Mouse (Mus musculus) forebrain, embryonic 14.5 days (tissue): Measurements from ENCODE around the gene Parp14. TPM values are rescaled to one million over a fixed set of nuclear protein-coding genes. Genes with fewer than 3 reads are reported as not detected.

Experiments used
- ATAC-seq: fragments of 200-750 bp; cut with Nextera tagmentation; 2 replicates; pipeline ENCODE4 v1.8.0; 2017; ENCODE audit warnings: mild to moderate bottlenecking, moderate library complexity
- DNase-seq: peaks from one replicate; pipeline ENCODE4 v3.0.0-alpha.2; 2015; ENCODE audit warnings: low spot score
- H3K27ac ChIP-seq: fragments of 300-500 bp; sonication (generic); 2 replicates; pipeline ENCODE4 v1.5.1; 2014; ENCODE audit warnings: low read depth, mild to moderate bottlenecking, control low read depth, low read length, moderate library complexity
- H3K27me3 ChIP-seq: fragments of 300-500 bp; sonication (generic); replicated peaks from 2 replicates; pipeline ENCODE4 v1.6.1; 2014; ENCODE audit warnings: low read length, control low read depth, mixed read lengths; ENCODE audit not compliant: control insufficient read depth, insufficient read depth
- H3K36me3 ChIP-seq: fragments of 300-500 bp; sonication (generic); 2 replicates; pipeline ENCODE4 v1.6.1; 2014; ENCODE audit warnings: low read length, control low read depth; ENCODE audit not compliant: control insufficient read depth, insufficient read depth
- H3K4me1 ChIP-seq: fragments of 300-500 bp; sonication (generic); 2 replicates; pipeline ENCODE4 v1.6.1; 2014; ENCODE audit warnings: antibody characterized with exemption, low read length, control low read depth; ENCODE audit not compliant: control insufficient read depth, insufficient read depth
- H3K4me2 ChIP-seq: fragments of 300-500 bp; sonication (generic); 2 replicates; pipeline ENCODE4 v1.6.1; 2014; ENCODE audit warnings: mild to moderate bottlenecking, control low read depth, low read length
- H3K4me3 ChIP-seq: fragments of 300-500 bp; sonication (generic); 2 replicates; pipeline ENCODE4 v1.5.1; 2014; ENCODE audit warnings: low read depth, low read length, control low read depth
- H3K9ac ChIP-seq: fragments of 300-500 bp; sonication (generic); 2 replicates; pipeline ENCODE4 v1.6.1; 2014; ENCODE audit warnings: mild to moderate bottlenecking, low read length, control low read depth, moderate library complexity
- H3K9me3 ChIP-seq: fragments of 300-500 bp; sonication (generic); replicated peaks from 2 replicates; pipeline ENCODE4 v1.6.1; 2016; ENCODE audit warnings: low read length, control low read depth, mixed read lengths; ENCODE audit not compliant: control insufficient read depth
- WGBS: fragments of 180-500 bp; shearing (Covaris S2); extraction: QIAGEN DNeasy Blood & Tissue Kit; methylation state at CpG from one replicate; pipeline ENCODE4 v1.1.7; 2014; 5-methylcytosine and 5-hydroxymethylcytosine counted together
- polyA plus RNA-seq: library from polyadenylated mRNA; unstranded; fragments of >200 nt; fragmentation: Nextera tagmentation; extraction: Ambion mirVana; gene quantifications from 2 replicates; pipeline ENCODE4 v1.2.1, GENCODE M21; 2014

Gene Parp14
- polyA plus RNA-seq, 1 experiment from 2014 or later = 0.25 TPM

- no peak overlapping the region for H3K9ac ChIP-seq
- H3K4me3 ChIP-seq = no peak overlapping the region
- H3K4me1 ChIP-seq = no peaks in the 10 kb centered on the region
- WGBS = 95% methylated on average over 18 of the region's 18 CpGs
- ATAC-seq = no peak
- no peaks in the 10 kb centered on the region for H3K27me3 ChIP-seq
- H3K4me2 ChIP-seq = no peak overlapping the region
- H3K27ac ChIP-seq = no peak overlapping the region
- H3K36me3 ChIP-seq = no peaks in the 10 kb centered on the region
- no peaks in the 10 kb centered on the region for H3K9me3 ChIP-seq
- DNase-seq = no peak
Observed at GRCm38 (mm10) chr16:35856766-35857165, 14.6 kb downstream of the Parp14 start.

- Histone ChIP-seq H3K36me3 (no peaks in the 10 kb centered on the region), H3K9ac (no peak overlapping the region), H3K4me3 (no peak overlapping the region), H3K4me1 (no peaks in the 10 kb centered on the region), H3K27me3 (no peaks in the 10 kb centered on the region), H3K4me2 (no peak overlapping the region), H3K27ac (no peak overlapping the region), H3K9me3 (no peaks in the 10 kb centered on the region)
- ATAC-seq = no peak
- no peak for DNase-seq
- 86% methylated on average over 4 of the region's 4 CpGs for WGBS
Observed at GRCm38 (mm10) chr16:35855846-35856245, 15.5 kb downstream of the Parp14 start.

- Histone ChIP-seq H3K9ac (no peak overlapping the region), H3K27me3 (no peaks in the 10 kb centered on the region), H3K36me3 (no peaks in the 10 kb centered on the region), H3K4me1 (no peaks in the 10 kb centered on the region), H3K27ac (no peak overlapping the region), H3K4me2 (no peak overlapping the region), H3K9me3 (no peaks in the 10 kb centered on the region), H3K4me3 (no peak overlapping the region)
- DNase-seq = no peak
- ATAC-seq = no peak
Observed at GRCm38 (mm10) chr16:35847138-35847537, 24.2 kb downstream of the Parp14 start.

GRCm38 (mm10) chr16:35839680-35840079 lies 31.7 kb downstream of the Parp14 start:
- ATAC-seq (no peak), DNase-seq (peak; percentile 55)
- no peak overlapping the region for H3K4me3 ChIP-seq
- 11% methylated on average over 1 of the region's 1 CpGs for WGBS
- H3K36me3 ChIP-seq = no peaks in the 10 kb centered on the region
- H3K27me3 ChIP-seq = no peaks in the 10 kb centered on the region
- no peak overlapping the region for H3K9ac ChIP-seq
- H3K27ac ChIP-seq = no peak overlapping the region
- H3K9me3 ChIP-seq = no peaks in the 10 kb centered on the region; the same call in 1 of the 2 replicates
- H3K4me2 ChIP-seq = no peak overlapping the region
- H3K4me1 ChIP-seq = no peaks in the 10 kb centered on the region

- ATAC-seq (no peak), DNase-seq (no peak)
- Histone ChIP-seq H3K9me3 (no peaks in the 10 kb centered on the region; the same call in 1 of the 2 replicates), H3K27ac (no peak overlapping the region), H3K9ac (no peak overlapping the region), H3K4me2 (no peak overlapping the region), H3K27me3 (no peaks in the 10 kb centered on the region), H3K4me3 (no peak overlapping the region), H3K36me3 (no peaks in the 10 kb centered on the region), H3K4me1 (no peaks in the 10 kb centered on the region)
- 90% methylated on average over 8 of the region's 8 CpGs for WGBS
Observed at GRCm38 (mm10) chr16:35834653-35835052, 36.7 kb downstream of the Parp14 start.

- Histone ChIP-seq H3K9me3 (no peaks in the 10 kb centered on the region; the same call in 1 of the 2 replicates), H3K36me3 (no peaks in the 10 kb centered on the region; the same call in 1 of the 2 replicates), H3K4me1 (no peaks in the 10 kb centered on the region), H3K27me3 (no peaks in the 10 kb centered on the region), H3K27ac (no peak overlapping the region), H3K4me2 (no peak overlapping the region), H3K4me3 (no peak overlapping the region), H3K9ac (no peak overlapping the region)
- WGBS = 93% methylated on average over 3 of the region's 3 CpGs
- DNase-seq = no peak
- ATAC-seq = no peak
Observed at GRCm38 (mm10) chr16:35832926-35833325, 38.4 kb downstream of the Parp14 start.

- Histone ChIP-seq H3K4me1 (no peaks in the 10 kb centered on the region), H3K36me3 (peaks cover 21% of the 10 kb centered on the region; the same call in 1 of the 2 replicates), H3K4me3 (no peak overlapping the region), H3K9me3 (no peaks in the 10 kb centered on the region), H3K9ac (no peak overlapping the region), H3K27me3 (no peaks in the 10 kb centered on the region), H3K4me2 (no peak overlapping the region), H3K27ac (no peak overlapping the region)
- WGBS = 28% methylated on average over 7 of the region's 7 CpGs
- 0 out of 2 replicates have a peak, but pooled peaks have one; percentile 34 for ATAC-seq
- DNase-seq = peak; percentile 17
Observed at GRCm38 (mm10) chr16:35829999-35830398, 41.3 kb downstream of the Parp14 start.

GRCm38 (mm10) chr16:35817255-35818089 lies 53.9 kb downstream of the Parp14 start:
- H3K4me3 ChIP-seq = no peak overlapping the region
- peak; percentile 85 for DNase-seq
- no peaks in the 10 kb centered on the region for H3K4me1 ChIP-seq
- H3K9ac ChIP-seq = no peak overlapping the region
- no peak overlapping the region for H3K27ac ChIP-seq
- H3K4me2 ChIP-seq = no peak overlapping the region
- no peaks in the 10 kb centered on the region for H3K27me3 ChIP-seq
- 38% methylated on average over 13 of the region's 13 CpGs for WGBS
- peak; percentile 95 for ATAC-seq
- 0 out of 2 replicates have a peak, but pooled peaks cover 11% of the 10 kb centered on the region for H3K36me3 ChIP-seq
- H3K9me3 ChIP-seq = no peaks in the 10 kb centered on the region

GRCm38 (mm10) chr16:35813119-35813518 lies 58.2 kb downstream of the Parp14 start:
- no peak overlapping the region for H3K27ac ChIP-seq
- H3K27me3 ChIP-seq = no peaks in the 10 kb centered on the region
- DNase-seq (no peak), ATAC-seq (no peak)
- H3K4me3 ChIP-seq = no peak overlapping the region
- H3K9ac ChIP-seq = no peak overlapping the region
- 88% methylated on average over 3 of the region's 3 CpGs for WGBS
- H3K4me2 ChIP-seq = no peak overlapping the region
- H3K36me3 ChIP-seq = no peaks in the 10 kb centered on the region
- H3K9me3 ChIP-seq = no peaks in the 10 kb centered on the region
- H3K4me1 ChIP-seq = no peaks in the 10 kb centered on the region
